Mouse (Mus musculus) stomach, postnatal 0 days (tissue): Measurements from ENCODE around the gene Cst13. TPM values are rescaled to one million over a fixed set of nuclear protein-coding genes. Genes with fewer than 3 reads are reported as not detected.

ENCODE experiments used
- ATAC-seq: fragments of 200-750 bp; cut with Nextera tagmentation; 2 replicates; pipeline ENCODE4 v1.8.0; 2017; ENCODE audit not compliant: low FRiP score, low TSS enrichment
- DNase-seq: peaks from one replicate; pipeline ENCODE4 v3.0.0-alpha.2; 2016; ENCODE audit warnings: low spot score
- H3K27ac ChIP-seq: fragments of 300-500 bp; sonication (generic); replicated peaks from 2 replicates; pipeline ENCODE4 v1.5.1; 2014; ENCODE audit warnings: mild to moderate bottlenecking, control low read depth
- H3K27me3 ChIP-seq: fragments of 300-500 bp; sonication (generic); 2 replicates; pipeline ENCODE4 v1.6.1; 2014; ENCODE audit warnings: low read length; ENCODE audit not compliant: control insufficient read depth, insufficient read depth
- H3K36me3 ChIP-seq: fragments of 300-500 bp; sonication (generic); 2 replicates; pipeline ENCODE4 v1.6.1; 2014; ENCODE audit warnings: low read length, mixed read lengths; ENCODE audit not compliant: control insufficient read depth, insufficient read depth
- H3K4me1 ChIP-seq: fragments of 300-500 bp; sonication (generic); replicated peaks from 2 replicates; pipeline ENCODE4 v1.6.1; 2014; ENCODE audit warnings: antibody characterized with exemption; ENCODE audit not compliant: control insufficient read depth, insufficient read depth
- H3K4me2 ChIP-seq: fragments of 300-500 bp; sonication (generic); replicated peaks from 2 replicates; pipeline ENCODE4 v1.6.1; 2014; ENCODE audit warnings: low read depth, mild to moderate bottlenecking, control low read depth, moderate library complexity
- H3K4me3 ChIP-seq: fragments of 300-500 bp; sonication (generic); 2 replicates; pipeline ENCODE4 v1.5.1; 2014; ENCODE audit warnings: low read depth, low read length, control low read depth
- H3K9ac ChIP-seq: fragments of 300-500 bp; sonication (generic); 2 replicates; pipeline ENCODE4 v1.6.1; 2014; ENCODE audit warnings: mild to moderate bottlenecking, low read length, control low read depth, mixed read lengths
- H3K9me3 ChIP-seq: fragments of 300-500 bp; sonication (generic); 2 replicates; pipeline ENCODE4 v1.6.1; 2016; ENCODE audit warnings: low read length; ENCODE audit not compliant: control insufficient read depth
- CTCF ChIP-seq: IDR thresholded peaks from 2 replicates; pipeline ENCODE4 v1.5.1; 2016; ENCODE audit warnings: antibody characterized with exemption, low read depth, mild to moderate bottlenecking, moderate library complexity
- EP300 ChIP-seq: optimal IDR thresholded peaks from 2 replicates; pipeline ENCODE3; 2016; ENCODE audit warnings: antibody characterized with exemption
- WGBS: fragments of 180-500 bp; shearing (Covaris S2); extraction: QIAGEN DNeasy Blood & Tissue Kit; methylation state at CpG from one replicate; pipeline ENCODE4 v1.1.7; 2014; 5-methylcytosine and 5-hydroxymethylcytosine counted together
- polyA plus RNA-seq: library from polyadenylated mRNA; unstranded; fragments of >200 nt; fragmentation: Nextera tagmentation; extraction: Ambion mirVana; gene quantifications from 2 replicates; pipeline ENCODE4 v1.2.1, GENCODE M21; 2015

The Cst13 gene
- polyA plus RNA-seq, 1 experiment from 2014 or later, result 0.17 TPM

- no peak for TF ChIP-seq CTCF
- TF ChIP-seq EP300, result no peak
- Histone ChIP-seq H3K36me3 (no peaks in the 10 kb centered on the region), H3K4me1 (peaks cover 7% of the 10 kb centered on the region), H3K9me3 (no peaks in the 10 kb centered on the region), H3K9ac (no peak overlapping the region), H3K4me3 (no peak overlapping the region), H3K4me2 (no peak overlapping the region), H3K27ac (0 out of 2 replicates have a peak overlapping the region, but pooled peaks have one; percentile 20), H3K27me3 (no peaks in the 10 kb centered on the region)
- WGBS, result 17% methylated on average over 3 of the region's 3 CpGs
- ATAC-seq, result no peak
- DNase-seq, result no peak
These were observed 57.3 kb downstream of the Cst13 start for GRCm38 (mm10) chr2:148877016-148877770.

GRCm38 (mm10) chr2:148878641-148879130 is 58.8 kb downstream of the Cst13 start:
- Histone ChIP-seq H3K4me3 (no peak overlapping the region), H3K36me3 (no peaks in the 10 kb centered on the region), H3K4me1 (peaks cover 4% of the 10 kb centered on the region), H3K27me3 (no peaks in the 10 kb centered on the region), H3K27ac (no peak overlapping the region), H3K9me3 (no peaks in the 10 kb centered on the region), H3K9ac (no peak overlapping the region), H3K4me2 (no peak overlapping the region)
- ATAC-seq, result no peak
- DNase-seq, result no peak
- WGBS, result 16% methylated on average over 2 of the region's 2 CpGs
- no peak for TF ChIP-seq CTCF
- TF ChIP-seq EP300, result no peak

DNA sequence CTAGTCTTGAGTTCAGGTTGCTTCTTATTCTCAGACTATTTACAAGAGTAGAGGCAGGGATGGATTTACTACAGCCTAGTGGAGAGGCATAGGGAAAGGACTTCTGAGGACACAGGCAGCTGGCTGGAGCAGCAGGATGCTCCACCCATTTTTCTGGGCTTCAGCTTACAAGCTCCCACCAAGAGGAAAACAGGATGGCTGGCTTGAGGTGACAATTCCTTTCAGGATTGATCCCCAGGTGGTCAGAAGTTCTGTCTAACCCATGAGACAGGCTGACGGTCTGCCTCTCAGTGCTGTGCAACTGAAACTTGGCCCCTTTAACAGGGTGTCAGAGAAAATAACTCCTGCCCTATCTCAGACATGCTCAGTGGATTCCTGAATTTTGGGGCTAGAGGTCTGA is 59.3 kb downstream of the Cst13 start:
- TF ChIP-seq CTCF (no peak), EP300 (no peak)
- WGBS, result 71% methylated on average over 1 of the region's 1 CpGs
- Histone ChIP-seq H3K4me3 (no peak overlapping the region), H3K4me1 (peaks cover under 1% of the 10 kb centered on the region; the same call in 1 of the 2 replicates), H3K27me3 (no peaks in the 10 kb centered on the region), H3K4me2 (no peak overlapping the region), H3K9ac (no peak overlapping the region), H3K27ac (no peak overlapping the region), H3K9me3 (no peaks in the 10 kb centered on the region), H3K36me3 (no peaks in the 10 kb centered on the region)
- no peak for ATAC-seq
- no peak for DNase-seq

Other genes with a start within 250 kb of the Cst13 start
- 54.4 and 57.1 TPM in 2 replicates for gene Nxt1, start 147.5 kb upstream of the Cst13 start, polyA plus RNA-seq
- gene Gzf1, start 139.1 kb upstream of the Cst13 start, polyA plus RNA-seq, result 8.0 and 9.4 TPM in 2 replicates
- gene Napb, start 87.6 kb upstream of the Cst13 start, polyA plus RNA-seq, result 2.2 and 2.4 TPM in 2 replicates
- not detected in 2 replicates for gene Cstl1, start 69.7 kb upstream of the Cst13 start, polyA plus RNA-seq
- 0.98 and 1.2 TPM in 2 replicates for gene Cst11, start 48.6 kb upstream of the Cst13 start, polyA plus RNA-seq
- gene 8030411F24Rik, start 38.1 kb upstream of the Cst13 start, polyA plus RNA-seq, result not detected in 2 replicates
- gene Cst12, start 30.7 kb upstream of the Cst13 start, polyA plus RNA-seq, result 0.25 TPM in 1 of 2 replicates, not detected in the other
- gene Cst8, start 21.3 kb upstream of the Cst13 start, polyA plus RNA-seq, result 35.6 and 46.3 TPM in 2 replicates
- not detected in 2 replicates for gene Cst9, start 15.1 kb downstream of the Cst13 start, polyA plus RNA-seq
- not detected in 2 replicates for gene 9230104L09Rik, start 45.0 kb downstream of the Cst13 start, polyA plus RNA-seq
- gene Cst3, start 55.6 kb downstream of the Cst13 start, polyA plus RNA-seq, result 595 and 599 TPM in 2 replicates
- gene Gm1330, start 183.2 kb downstream of the Cst13 start, polyA plus RNA-seq, result not detected in 2 replicates
- not detected in 2 replicates for gene Gm10750, start 197.2 kb downstream of the Cst13 start, polyA plus RNA-seq